Mouse (Mus musculus): ENCODE data around the gene Reln. TPM values are rescaled to one million over a fixed set of nuclear protein-coding genes. Genes with fewer than 3 reads are reported as not detected.

Reln gene
- polyA plus RNA-seq, 1 experiment from 2014 or later: 2.8 TPM

DNA sequence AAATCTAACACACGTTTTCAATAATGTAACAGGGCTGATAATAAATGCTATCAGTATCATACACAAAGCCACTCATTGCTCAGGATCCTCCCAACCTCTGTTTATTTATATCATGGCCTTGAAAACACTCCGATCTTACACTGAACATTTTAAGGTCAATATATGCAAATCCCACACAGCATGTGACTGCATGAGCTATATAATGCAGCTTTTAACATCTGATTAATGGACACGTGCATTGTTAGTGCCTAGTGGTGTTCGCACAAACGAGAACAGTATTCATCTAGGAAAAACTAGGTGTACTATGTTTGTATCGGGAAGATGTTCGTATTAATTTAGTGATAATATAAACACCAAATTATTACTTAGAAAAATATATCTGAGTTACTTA, 395.0 kb downstream of the Reln start:
- Histone ChIP-seq H3K9me3 (no peaks in the 10 kb centered on the region), H3K4me2 (replicated peaks) (no peak overlapping the region), H3K4me1 (replicated peaks) (no peaks in the 10 kb centered on the region), H3K9ac (no peak overlapping the region), H3K36me3 (no peaks in the 10 kb centered on the region), H3K27ac (no peak overlapping the region), H3K4me3 (replicated peaks) (no peak overlapping the region), H3K27me3 (replicated peaks) (no peaks in the 10 kb centered on the region)
- ATAC-seq: no peak
- WGBS: 85% methylated on average over 7 of the region's 7 CpGs

GRCm38 (mm10) chr5:21948736-21949506, 395.6 kb downstream of the Reln start:
- H3K36me3 ChIP-seq: no peaks in the 10 kb centered on the region
- H3K27ac ChIP-seq: no peak overlapping the region
- no peak overlapping the region for H3K9ac ChIP-seq
- WGBS: 89% methylated on average over 11 of the region's 11 CpGs
- no peak for ATAC-seq
- no peaks in the 10 kb centered on the region for H3K9me3 ChIP-seq
- H3K27me3 ChIP-seq (replicated peaks): no peaks in the 10 kb centered on the region
- no peaks in the 10 kb centered on the region for H3K4me1 ChIP-seq (replicated peaks)
- no peak overlapping the region for H3K4me3 ChIP-seq (replicated peaks)
- H3K4me2 ChIP-seq (replicated peaks): no peak overlapping the region

- Histone ChIP-seq H3K4me3 (replicated peaks) (no peak overlapping the region), H3K27ac (no peak overlapping the region), H3K9ac (no peak overlapping the region), H3K9me3 (no peaks in the 10 kb centered on the region), H3K36me3 (no peaks in the 10 kb centered on the region), H3K27me3 (replicated peaks) (no peaks in the 10 kb centered on the region), H3K4me2 (replicated peaks) (no peak overlapping the region), H3K4me1 (replicated peaks) (no peaks in the 10 kb centered on the region)
- ATAC-seq: no peak
- 80% methylated on average over 9 of the region's 9 CpGs for WGBS
These were observed 396.7 kb downstream of the Reln start for GRCm38 (mm10) chr5:21947610-21948381.

DNA sequence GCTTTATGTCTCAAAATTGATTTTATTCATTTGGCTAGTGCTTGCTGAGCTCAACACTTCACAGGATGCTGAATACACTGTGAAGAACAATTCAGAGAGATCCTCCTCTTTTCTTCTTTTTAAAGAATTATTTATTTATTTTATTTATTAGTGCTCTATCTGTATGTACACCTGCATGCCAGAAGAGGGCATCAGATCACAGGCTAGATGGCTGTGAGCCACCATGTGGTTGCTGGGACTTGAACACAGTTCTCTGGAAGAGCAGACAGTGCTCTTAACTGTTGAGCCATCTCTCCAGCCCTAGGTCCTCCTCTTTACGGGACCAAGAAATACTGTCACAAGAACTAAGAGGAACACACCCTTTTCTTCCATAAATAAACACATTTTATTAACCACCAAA, 399.9 kb downstream of the Reln start:
- Histone ChIP-seq H3K36me3 (no peaks in the 10 kb centered on the region), H3K9me3 (no peaks in the 10 kb centered on the region), H3K27ac (no peak overlapping the region), H3K4me3 (replicated peaks) (no peak overlapping the region), H3K27me3 (replicated peaks) (no peaks in the 10 kb centered on the region), H3K9ac (no peak overlapping the region), H3K4me1 (replicated peaks) (no peaks in the 10 kb centered on the region), H3K4me2 (replicated peaks) (no peak overlapping the region)
- 100% methylated on average over 1 of the region's 1 CpGs for WGBS
- no peak for ATAC-seq

DNA sequence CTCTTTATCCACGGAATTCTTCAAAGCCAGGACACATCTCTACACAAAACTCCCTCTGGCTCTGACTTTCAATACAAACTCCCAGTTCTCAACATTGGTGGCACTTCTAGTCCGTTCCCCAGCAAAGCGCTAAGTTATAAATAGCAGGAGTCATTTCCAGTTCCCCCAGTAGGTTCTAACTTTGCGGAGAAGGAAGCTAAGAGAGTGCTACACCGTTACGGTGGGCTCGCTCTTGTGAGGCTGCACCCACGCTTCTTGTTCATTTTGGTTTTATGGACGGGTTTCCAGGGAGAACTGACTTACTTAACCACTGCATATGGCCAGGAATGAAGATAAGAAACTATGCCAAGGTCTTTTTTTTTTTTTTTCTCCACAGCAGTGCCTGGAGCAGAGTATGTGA, 405.1 kb downstream of the Reln start:
- Histone ChIP-seq H3K4me3 (replicated peaks) (no peak overlapping the region), H3K9me3 (no peaks in the 10 kb centered on the region), H3K4me1 (replicated peaks) (no peaks in the 10 kb centered on the region), H3K36me3 (no peaks in the 10 kb centered on the region), H3K9ac (no peak overlapping the region), H3K4me2 (replicated peaks) (no peak overlapping the region), H3K27ac (no peak overlapping the region), H3K27me3 (replicated peaks) (no peaks in the 10 kb centered on the region)
- WGBS: 80% methylated on average over 9 of the region's 9 CpGs
- ATAC-seq: no peak

- Histone ChIP-seq H3K9me3 (no peaks in the 10 kb centered on the region), H3K9ac (no peak overlapping the region), H3K27ac (no peak overlapping the region), H3K4me1 (replicated peaks) (no peaks in the 10 kb centered on the region), H3K4me3 (replicated peaks) (no peak overlapping the region), H3K27me3 (replicated peaks) (no peaks in the 10 kb centered on the region), H3K4me2 (replicated peaks) (no peak overlapping the region), H3K36me3 (no peaks in the 10 kb centered on the region)
- WGBS: 63% methylated on average over 5 of the region's 5 CpGs
- ATAC-seq: peak; percentile 37; the same call in 1 of the 2 replicates
These were observed 406.4 kb downstream of the Reln start for GRCm38 (mm10) chr5:21938138-21938537.

GRCm38 (mm10) chr5:21936627-21937026, 407.9 kb downstream of the Reln start:
- no peaks in the 10 kb centered on the region for H3K36me3 ChIP-seq
- peak; percentile 76 for ATAC-seq
- H3K4me2 ChIP-seq (replicated peaks): no peak overlapping the region
- no peak overlapping the region for H3K27ac ChIP-seq
- H3K9me3 ChIP-seq: no peaks in the 10 kb centered on the region
- H3K27me3 ChIP-seq (replicated peaks): no peaks in the 10 kb centered on the region
- no peaks in the 10 kb centered on the region for H3K4me1 ChIP-seq (replicated peaks)
- 61% methylated on average over 2 of the region's 2 CpGs for WGBS
- H3K4me3 ChIP-seq (replicated peaks): no peak overlapping the region
- no peak overlapping the region for H3K9ac ChIP-seq

DNA sequence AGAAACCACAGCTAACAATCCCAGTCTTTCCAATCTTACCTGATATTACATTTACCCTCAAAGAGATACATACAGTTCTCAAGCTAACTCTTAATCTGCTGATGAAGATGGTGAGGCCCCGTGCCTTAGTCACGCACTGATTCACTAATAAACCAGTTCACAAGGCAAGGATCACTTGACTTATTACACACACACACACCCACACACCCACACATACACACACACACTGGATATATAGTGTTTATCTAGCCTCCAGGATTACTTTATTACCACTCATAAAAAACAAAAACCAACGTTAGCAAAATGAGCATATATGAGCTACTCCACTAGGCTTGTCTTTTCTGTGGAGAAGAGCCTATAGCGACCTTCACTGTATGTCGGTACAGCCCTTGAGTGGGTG, 408.4 kb downstream of the Reln start:
- Histone ChIP-seq H3K27ac (no peak overlapping the region), H3K27me3 (replicated peaks) (no peaks in the 10 kb centered on the region), H3K4me2 (replicated peaks) (no peak overlapping the region), H3K9me3 (no peaks in the 10 kb centered on the region), H3K36me3 (no peaks in the 10 kb centered on the region), H3K4me1 (replicated peaks) (no peaks in the 10 kb centered on the region), H3K9ac (no peak overlapping the region), H3K4me3 (replicated peaks) (no peak overlapping the region)
- WGBS: 57% methylated on average over 5 of the region's 5 CpGs
- ATAC-seq: peak; percentile 72

GRCm38 (mm10) chr5:21934811-21935396, 409.6 kb downstream of the Reln start:
- ATAC-seq: no peak
- H3K4me2 ChIP-seq (replicated peaks): no peak overlapping the region
- no peak overlapping the region for H3K4me3 ChIP-seq (replicated peaks)
- no peaks in the 10 kb centered on the region for H3K36me3 ChIP-seq
- H3K9ac ChIP-seq: no peak overlapping the region
- no peak overlapping the region for H3K27ac ChIP-seq
- WGBS: 86% methylated on average over 13 of the region's 13 CpGs
- H3K4me1 ChIP-seq (replicated peaks): no peaks in the 10 kb centered on the region
- H3K9me3 ChIP-seq: no peaks in the 10 kb centered on the region
- H3K27me3 ChIP-seq (replicated peaks): no peaks in the 10 kb centered on the region

GRCm38 (mm10) chr5:21934173-21934698, 410.3 kb downstream of the Reln start:
- WGBS: 88% methylated on average over 4 of the region's 4 CpGs
- Histone ChIP-seq H3K9ac (no peak overlapping the region), H3K9me3 (no peaks in the 10 kb centered on the region), H3K27me3 (replicated peaks) (no peaks in the 10 kb centered on the region), H3K36me3 (no peaks in the 10 kb centered on the region), H3K4me3 (replicated peaks) (no peak overlapping the region), H3K27ac (no peak overlapping the region), H3K4me1 (replicated peaks) (no peaks in the 10 kb centered on the region), H3K4me2 (replicated peaks) (no peak overlapping the region)
- no peak for ATAC-seq

DNA sequence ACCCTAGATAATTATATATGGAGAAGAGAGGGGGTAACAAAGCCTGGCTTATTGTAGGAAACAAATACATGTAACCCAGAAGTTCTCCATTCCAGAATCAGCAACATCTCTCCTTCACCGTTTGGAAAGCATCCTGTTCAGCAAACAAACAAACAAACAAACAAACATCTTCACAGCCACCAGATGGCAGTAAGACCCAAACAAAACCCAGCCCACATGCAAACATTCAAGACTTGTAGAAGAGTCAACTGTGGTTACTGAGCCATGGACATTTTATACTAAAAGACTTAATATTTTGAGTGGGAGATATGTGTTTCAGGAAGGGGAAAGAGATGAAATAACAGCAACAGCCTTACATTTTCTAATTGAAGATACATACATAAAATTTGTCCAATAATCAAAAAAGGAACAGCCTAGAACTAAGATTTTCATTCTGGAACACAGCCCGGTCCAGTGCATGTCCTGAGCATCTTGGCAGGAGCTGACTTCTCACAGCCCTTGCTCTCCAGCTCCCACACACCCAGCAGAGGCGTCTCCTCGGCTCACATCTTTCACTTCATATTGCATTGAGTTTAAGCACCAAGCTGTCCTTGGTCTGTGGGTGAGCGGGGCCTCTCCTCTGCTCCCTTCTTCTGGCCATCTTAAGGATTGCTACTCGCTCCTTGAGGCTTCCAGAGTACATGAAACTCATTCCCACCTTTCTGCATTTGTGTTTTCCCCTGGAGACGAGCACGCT, 411.0 kb downstream of the Reln start:
- WGBS: 75% methylated on average over 8 of the region's 8 CpGs
- Histone ChIP-seq H3K9ac (no peak overlapping the region), H3K27ac (no peak overlapping the region), H3K36me3 (no peaks in the 10 kb centered on the region), H3K27me3 (replicated peaks) (no peaks in the 10 kb centered on the region), H3K4me2 (replicated peaks) (no peak overlapping the region), H3K4me3 (replicated peaks) (no peak overlapping the region), H3K9me3 (no peaks in the 10 kb centered on the region), H3K4me1 (replicated peaks) (no peaks in the 10 kb centered on the region)
- no peak for ATAC-seq

GRCm38 (mm10) chr5:21931151-21931550, 413.4 kb downstream of the Reln start:
- Histone ChIP-seq H3K27ac (no peak overlapping the region), H3K36me3 (no peaks in the 10 kb centered on the region)
- no peak for ATAC-seq

More at GRCm38 (mm10) chr5:21931151-21931550, 413.4 kb downstream of the Reln start:
- Histone ChIP-seq H3K9ac (no peak overlapping the region), H3K27me3 (replicated peaks) (no peaks in the 10 kb centered on the region), H3K4me3 (replicated peaks) (no peak overlapping the region), H3K4me2 (replicated peaks) (no peak overlapping the region), H3K4me1 (replicated peaks) (no peaks in the 10 kb centered on the region), H3K9me3 (no peaks in the 10 kb centered on the region)
- 82% methylated on average over 4 of the region's 4 CpGs for WGBS

Data from intestine, embryonic 15.5 days (tissue).